Mouse (Mus musculus) liver, postnatal 0 days (tissue): ENCODE measurements at regions not wholly inside any gene's neighbourhood (a gene's known extent, or its start where the extent isn't known, plus 50 kb on each side); places are given as distances from the start of the nearest gene placed in this dataset.

Source experiments
- CTCF ChIP-seq: sonication (generic); IDR thresholded peaks from 2 replicates; pipeline ENCODE4 v1.5.1; 2016; ENCODE audit warnings: antibody characterized with exemption, low read depth
- EP300 ChIP-seq: IDR thresholded peaks from 2 replicates; pipeline ENCODE4 v1.6.1; 2016; ENCODE audit warnings: antibody characterized with exemption, low read depth, mild to moderate bottlenecking

- TF ChIP-seq CTCF: no peak
- no peak for TF ChIP-seq EP300
These were observed 292.1 kb upstream of the 1700056E22Rik start for GRCm38 (mm10) chr1:184326191-184326590.
